Mouse (Mus musculus): ENCODE data around the gene Sap18b. TPM values are rescaled to one million over a fixed set of nuclear protein-coding genes. Genes with fewer than 3 reads are reported as not detected.
"Not testable (repeated sequence)": the region's sequence is repeated elsewhere in the genome, so short reads cannot be mapped to it uniquely, and the experiment has no call there.

Sap18b gene
- total RNA-seq, 4 experiments from 2014 or later: 70.8 to 216 (median 120) TPM

GRCm38 (mm10) chr8:95822699-95823098 lies 2.4 kb upstream of the Sap18b start:
- DNase-seq: no peak

GRCm38 (mm10) chr8:95830144-95830543 lies 5.0 kb downstream of the Sap18b start:
- no peak for DNase-seq

- DNase-seq: peak; percentile 64
These were observed 7.7 kb downstream of the Sap18b start for GRCm38 (mm10) chr8:95832603-95833434.

GRCm38 (mm10) chr8:95833435-95833984 lies 8.4 kb downstream of the Sap18b start:
- DNase-seq: no peak

- DNase-seq: no peak
These were observed 10.7 kb downstream of the Sap18b start for GRCm38 (mm10) chr8:95835891-95836290.

GRCm38 (mm10) chr8:95837266-95837665 lies 12.1 kb downstream of the Sap18b start:
- DNase-seq: no peak

- no peak for DNase-seq
These were observed 14.1 kb downstream of the Sap18b start for GRCm38 (mm10) chr8:95839289-95839688.

GRCm38 (mm10) chr8:95841436-95841835 lies 16.3 kb downstream of the Sap18b start:
- no peak for DNase-seq

- no peak for DNase-seq
These were observed 18.8 kb downstream of the Sap18b start for GRCm38 (mm10) chr8:95843968-95844367.

GRCm38 (mm10) chr8:95845026-95845425 lies 19.9 kb downstream of the Sap18b start:
- DNase-seq: no peak

- no peak for DNase-seq
These were observed 23.0 kb downstream of the Sap18b start for GRCm38 (mm10) chr8:95848061-95848551.

- DNase-seq: no peak
These were observed 23.8 kb downstream of the Sap18b start for GRCm38 (mm10) chr8:95848734-95849464.

GRCm38 (mm10) chr8:95850326-95850725 lies 25.2 kb downstream of the Sap18b start:
- DNase-seq: no peak

GRCm38 (mm10) chr8:95852290-95852689 lies 27.1 kb downstream of the Sap18b start:
- peak; percentile 39 for DNase-seq

GRCm38 (mm10) chr8:95853102-95853843 lies 28.1 kb downstream of the Sap18b start, which contains the start of gene Slc38a7:
Gene Slc38a7, minus strand, starts transcription at chr8:95853539.
- peak; percentile 68 for DNase-seq

GRCm38 (mm10) chr8:95854174-95854573 lies 29.0 kb downstream of the Sap18b start:
- no peak for DNase-seq

GRCm38 (mm10) chr8:95863761-95864440 lies 38.8 kb downstream of the Sap18b start:
- DNase-seq: not testable (repeated sequence)

GRCm38 (mm10) chr8:95864851-95865250 lies 39.7 kb downstream of the Sap18b start:
- not testable (repeated sequence) for DNase-seq

- DNase-seq: no peak
These were observed 46.5 kb downstream of the Sap18b start for GRCm38 (mm10) chr8:95871690-95872089.

GRCm38 (mm10) chr8:95875270-95875669 lies 50.1 kb downstream of the Sap18b start:
- DNase-seq: no peak
